Mouse (Mus musculus) macrophage (primary cell): ENCODE data around the gene Gys1. TPM values are rescaled to one million over a fixed set of nuclear protein-coding genes. Genes with fewer than 3 reads are reported as not detected.
A peak's percentile ranks its signal among the peaks of the same experiment; 100 is the strongest.

Experiments
- H3K27ac ChIP-seq: fragments of 350-480 bp; formaldehyde crosslinking; 2 replicates; pipeline ENCODE4 v1.9.0; 2021
- H3K36me3 ChIP-seq: fragments of 350-480 bp; formaldehyde crosslinking; 2 replicates; pipeline ENCODE4 v1.9.0; 2021; ENCODE audit errors: inconsistent target
- H3K4me3 ChIP-seq: fragments of 350-480 bp; formaldehyde crosslinking; 2 replicates; pipeline ENCODE4 v1.9.0; 2021; ENCODE audit errors: inconsistent target
- H3K79me2 ChIP-seq: fragments of 350-480 bp; formaldehyde crosslinking; 2 replicates; pipeline ENCODE4 v1.9.0; 2021; ENCODE audit errors: inconsistent target
- WGBS: methylation state at CpG from one replicate; pipeline ENCODE4 v1.1.7; 2026; ENCODE audit warnings: inconsistent platforms; ENCODE audit not compliant: missing documents; 5-methylcytosine and 5-hydroxymethylcytosine counted together
- polyA plus RNA-seq: library from polyadenylated mRNA; stranded (reverse); fragments of 250-400 nt; gene quantifications from 3 replicates; pipeline ENCODE4 v1.2.4, GENCODE M21; 2018; ENCODE audit warnings: inconsistent platforms

Gene Gys1
- polyA plus RNA-seq, 1 experiment from 2014 or later, result 7.3 TPM

DNA sequence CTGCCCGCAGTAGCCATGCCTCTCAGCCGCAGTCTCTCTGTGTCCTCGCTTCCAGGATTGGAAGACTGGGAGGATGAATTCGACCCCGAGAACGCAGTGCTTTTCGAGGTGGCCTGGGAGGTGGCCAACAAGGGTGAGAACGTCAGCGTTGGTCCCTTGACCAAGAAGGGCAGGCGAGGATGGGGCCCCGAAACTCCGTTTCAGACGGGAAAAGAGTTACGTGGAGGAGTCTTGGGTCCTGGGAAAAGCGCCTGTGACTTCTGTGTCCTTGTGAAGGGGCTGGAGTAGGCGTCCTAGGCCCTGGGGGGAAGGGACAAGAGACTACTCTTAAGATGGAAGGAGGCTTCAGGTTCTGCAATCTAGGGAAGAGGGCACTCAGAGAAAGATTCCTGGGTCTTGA, 394 bp downstream of the Gys1 start:
- Histone ChIP-seq H3K4me3 (peak overlapping the region; percentile 86), H3K79me2 (peaks cover 39% of the 10 kb centered on the region), H3K27ac (peak overlapping the region; percentile 57), H3K36me3 (no peaks in the 10 kb centered on the region)
- 2% methylated on average over 16 of the region's 16 CpGs for WGBS

DNA sequence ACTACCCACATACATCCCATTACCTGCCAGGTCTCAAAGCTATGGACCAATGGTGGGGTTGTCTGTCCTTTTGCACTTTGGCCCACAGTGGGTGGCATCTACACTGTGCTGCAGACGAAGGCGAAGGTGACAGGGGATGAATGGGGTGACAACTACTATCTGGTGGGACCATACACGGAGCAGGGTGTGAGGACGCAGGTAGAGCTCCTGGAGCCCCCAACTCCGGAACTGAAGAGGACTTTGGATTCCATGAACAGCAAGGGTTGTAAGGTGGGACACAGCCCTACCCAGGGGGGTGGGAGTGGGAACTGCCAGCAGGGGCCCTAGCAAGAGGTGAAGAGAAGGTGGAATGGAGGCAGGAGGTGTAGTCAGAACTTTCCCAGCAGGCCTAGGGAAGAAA, 1.8 kb downstream of the Gys1 start:
- 98% methylated on average over 5 of the region's 5 CpGs for WGBS
- no peak overlapping the region for H3K27ac ChIP-seq
- peaks cover 25% of the 10 kb centered on the region for H3K79me2 ChIP-seq
- no peaks in the 10 kb centered on the region for H3K36me3 ChIP-seq
- H3K4me3 ChIP-seq, result no peak overlapping the region

DNA sequence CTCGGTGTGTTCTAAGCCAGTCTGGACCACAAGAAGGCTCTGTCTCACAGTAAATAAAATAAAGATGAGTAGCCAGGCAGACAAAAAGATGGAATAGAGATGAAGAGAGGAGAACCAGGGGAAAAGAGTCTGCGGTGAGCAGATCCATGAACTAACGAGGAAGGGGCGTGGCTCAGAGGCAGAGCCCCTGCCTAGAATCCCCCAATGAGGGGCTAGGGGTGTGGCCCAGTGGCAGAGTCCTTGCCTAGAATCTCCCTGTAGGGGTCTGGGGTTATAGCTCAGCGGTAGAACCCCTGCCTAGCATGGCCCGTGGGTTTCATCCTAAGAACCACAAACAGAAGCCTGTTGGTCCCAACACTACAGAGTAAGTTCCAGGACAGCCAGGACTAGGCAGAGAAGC, 2.4 kb downstream of the Gys1 start:
- 87% methylated on average over 6 of the region's 6 CpGs for WGBS
- Histone ChIP-seq H3K27ac (no peak overlapping the region), H3K4me3 (no peak overlapping the region), H3K79me2 (peaks cover 19% of the 10 kb centered on the region), H3K36me3 (no peaks in the 10 kb centered on the region)

DNA sequence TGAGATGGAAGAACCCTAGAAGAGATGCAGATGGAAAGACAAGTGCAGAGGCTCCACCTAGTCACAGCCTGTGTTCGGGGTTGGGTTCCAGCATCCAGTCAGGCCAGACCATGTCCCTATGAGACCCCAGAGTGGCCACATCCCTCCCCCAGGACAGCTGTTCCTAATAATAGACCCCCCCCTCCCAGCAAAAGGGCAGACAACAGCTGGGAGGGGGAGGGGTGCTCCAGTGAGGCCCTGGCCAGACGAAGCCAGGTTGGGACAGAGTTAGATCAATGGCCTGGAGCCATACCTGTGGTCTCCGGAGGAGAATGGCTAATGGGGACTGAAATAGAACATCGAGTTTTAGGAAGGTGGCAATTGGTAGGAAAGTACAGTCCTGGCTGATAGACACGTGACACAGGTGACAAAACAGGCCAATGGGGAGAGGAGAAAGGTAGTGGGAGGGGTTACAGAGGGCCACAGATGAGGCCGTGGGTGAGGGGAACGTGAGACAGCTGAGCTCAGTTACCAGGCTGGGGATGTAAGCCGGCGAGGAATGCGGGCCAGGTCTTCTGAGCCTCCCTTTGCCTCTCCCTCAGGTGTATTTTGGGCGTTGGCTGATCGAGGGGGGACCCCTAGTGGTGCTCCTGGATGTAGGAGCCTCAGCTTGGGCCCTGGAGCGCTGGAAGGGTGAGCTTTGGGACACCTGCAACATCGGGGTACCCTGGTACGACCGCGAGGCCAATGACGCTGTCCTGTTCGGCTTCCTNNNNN, 3.1 kb downstream of the Gys1 start, which contains the start of gene Ruvbl2:
Ruvbl2 (minus strand) TSS at position 576 of the 756 bp plus-strand sequence.
- Histone ChIP-seq H3K36me3 (no peaks in the 10 kb centered on the region), H3K79me2 (peaks cover 12% of the 10 kb centered on the region), H3K27ac (no peak within 1 kb of the TSS), H3K4me3 (no peak within 1 kb of the TSS)
- WGBS, result 81% methylated on average over 19 of the region's 19 CpGs

DNA sequence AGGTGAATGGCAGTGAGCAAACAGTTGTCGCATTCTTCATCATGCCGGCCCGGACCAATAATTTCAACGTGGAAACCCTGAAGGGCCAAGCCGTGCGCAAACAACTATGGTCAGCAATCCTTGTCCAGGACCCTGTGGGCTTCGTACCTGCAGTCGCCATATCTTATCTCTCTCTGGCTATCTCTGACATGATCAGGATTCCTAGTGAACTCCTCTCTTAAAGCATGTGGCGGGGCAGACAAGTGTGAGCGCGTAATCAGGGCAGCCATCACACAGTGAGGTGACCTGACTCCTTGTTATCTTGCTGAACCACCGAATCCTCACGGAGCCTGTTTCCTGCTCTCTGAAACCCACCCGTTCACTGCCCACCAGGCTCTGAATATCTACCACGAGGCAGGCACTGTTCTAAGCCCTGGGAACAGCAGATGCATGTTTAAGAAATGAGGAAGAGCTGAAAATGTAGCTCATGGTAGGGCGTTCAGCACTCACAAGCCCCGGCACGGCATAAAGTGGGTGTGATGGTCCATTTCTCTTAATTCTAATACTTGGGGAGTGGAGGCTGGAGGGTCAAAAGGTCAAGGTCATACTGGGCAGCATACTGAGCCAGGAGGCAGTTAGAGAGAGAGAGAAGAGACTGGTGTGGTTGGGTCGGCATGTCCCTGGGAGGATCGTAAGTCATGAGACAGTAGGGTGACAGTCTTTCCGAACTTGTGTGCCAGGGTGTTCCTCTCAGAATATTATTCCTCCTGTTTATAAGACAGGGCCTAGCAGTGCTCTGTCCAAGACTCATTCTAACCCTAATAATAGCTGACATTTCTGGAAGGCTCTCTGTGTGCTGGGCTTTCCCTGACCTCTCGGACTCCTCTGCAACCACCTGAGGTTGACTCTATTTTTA, 9.1 kb downstream of the Gys1 start:
- H3K36me3 ChIP-seq, result no peaks in the 10 kb centered on the region
- WGBS, result 88% methylated on average over 22 of the region's 22 CpGs

DNA sequence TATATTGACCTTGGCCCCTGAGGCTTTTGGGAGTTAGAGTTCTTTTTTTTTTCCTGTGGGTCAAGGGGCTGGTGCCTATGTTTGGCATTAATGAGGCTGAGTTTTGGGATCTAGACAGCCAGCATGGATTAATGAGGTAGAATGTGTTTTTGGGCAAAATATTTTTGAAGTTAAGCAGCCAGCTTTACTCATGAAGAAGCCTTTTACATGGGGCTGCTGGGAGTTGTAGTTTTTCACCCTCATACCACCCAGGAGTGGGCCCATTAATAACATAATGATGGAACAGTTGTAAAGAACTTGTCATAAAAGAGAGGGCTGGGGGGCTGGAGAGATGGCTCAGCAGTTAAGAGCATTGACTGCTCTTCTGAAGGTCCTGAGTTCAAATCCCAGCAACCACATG, 11.9 kb downstream of the Gys1 start:
- Histone ChIP-seq H3K36me3 (no peaks in the 10 kb centered on the region), H3K4me3 (no peak overlapping the region), H3K27ac (no peak overlapping the region), H3K79me2 (no peaks in the 10 kb centered on the region)

More for the DNA sequence above, 9.1 kb downstream of the Gys1 start:
- H3K4me3 ChIP-seq, result no peak overlapping the region
- no peaks in the 10 kb centered on the region for H3K79me2 ChIP-seq
- no peak overlapping the region for H3K27ac ChIP-seq

DNA sequence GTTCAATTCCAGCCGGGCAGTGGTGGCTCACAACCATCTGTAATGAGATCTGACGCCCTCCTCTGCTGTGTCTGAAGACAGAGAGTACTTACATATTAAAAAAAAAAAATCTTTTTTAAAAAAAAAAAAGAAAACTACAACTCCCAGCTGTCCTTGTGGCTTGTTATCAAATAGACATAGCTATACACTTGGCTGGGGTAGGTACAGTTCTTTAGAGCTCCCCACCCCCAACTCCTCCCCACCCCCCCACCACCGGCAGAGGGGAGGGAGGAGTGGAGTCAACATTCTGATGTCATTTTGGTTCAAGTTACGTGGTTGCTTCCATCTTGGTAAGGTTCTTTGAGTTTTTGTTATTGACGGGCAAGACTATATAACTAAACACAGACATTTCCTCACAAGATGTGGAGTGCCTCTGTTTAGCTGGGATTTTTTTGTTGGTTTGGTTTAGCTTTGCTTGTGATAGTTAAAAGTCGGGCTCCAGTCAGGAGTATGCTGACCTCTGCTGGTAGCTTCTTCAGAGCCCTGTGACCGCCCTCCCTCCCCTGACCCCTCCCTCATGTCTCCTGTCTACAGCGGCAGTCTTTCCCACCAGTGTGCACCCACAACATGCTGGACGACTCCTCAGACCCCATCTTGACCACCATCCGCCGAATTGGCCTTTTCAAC, 12.8 kb downstream of the Gys1 start:
- Histone ChIP-seq H3K79me2 (no peaks in the 10 kb centered on the region), H3K4me3 (no peak overlapping the region), H3K27ac (no peak overlapping the region), H3K36me3 (no peaks in the 10 kb centered on the region)
- 68% methylated on average over 11 of the region's 11 CpGs for WGBS

DNA sequence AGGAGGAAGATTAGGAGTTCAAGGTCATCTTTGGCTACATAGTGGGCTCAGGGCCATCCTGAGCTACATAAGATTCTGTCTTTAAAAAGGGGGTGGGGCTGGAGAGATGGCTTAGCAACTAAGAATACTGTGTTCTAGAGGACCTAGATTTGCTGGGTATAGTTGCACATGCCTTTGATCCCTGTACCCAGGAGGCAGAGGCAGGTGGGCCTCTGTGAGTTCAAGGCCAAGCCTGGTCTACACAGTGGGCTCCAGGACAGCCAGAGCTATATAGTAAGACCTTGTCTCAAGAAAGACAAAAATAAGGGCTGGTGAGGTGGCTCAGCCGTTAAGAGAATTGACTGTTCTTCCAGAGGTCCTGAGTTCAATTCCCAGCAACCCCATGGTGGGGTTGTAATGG, 15.3 kb downstream of the Gys1 start:
- Histone ChIP-seq H3K36me3 (no peaks in the 10 kb centered on the region), H3K4me3 (no peak overlapping the region), H3K27ac (no peak overlapping the region), H3K79me2 (no peaks in the 10 kb centered on the region)
- WGBS, result no CpG with 5 or more reads among the region's 1 CpGs

DNA sequence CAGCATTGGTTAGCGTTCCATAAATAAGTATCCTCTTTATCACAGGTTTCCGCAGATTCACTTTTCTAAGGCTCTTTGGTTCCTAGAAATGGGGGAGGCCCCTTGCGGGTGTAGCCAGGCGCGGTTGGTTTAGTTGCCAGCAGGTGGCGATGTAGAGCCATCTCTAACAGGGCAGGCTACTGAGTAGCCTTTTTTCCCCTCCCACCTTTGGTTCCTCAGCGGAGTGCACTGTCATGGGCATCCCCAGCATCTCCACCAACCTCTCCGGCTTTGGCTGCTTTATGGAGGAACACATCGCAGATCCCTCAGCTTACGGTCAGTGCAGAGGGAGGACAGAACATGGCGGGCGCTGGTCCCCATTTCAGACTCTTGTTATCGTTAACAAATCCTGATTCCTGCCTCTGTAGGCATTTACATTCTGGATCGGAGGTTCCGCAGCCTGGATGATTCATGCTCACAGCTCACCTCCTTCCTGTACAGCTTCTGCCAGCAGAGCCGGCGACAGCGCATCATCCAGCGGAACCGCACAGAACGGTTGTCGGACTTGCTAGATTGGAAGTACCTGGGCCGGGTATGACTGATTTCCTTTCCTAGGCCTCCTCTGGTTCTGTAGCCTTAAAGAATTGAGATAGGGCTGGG, 16.8 kb downstream of the Gys1 start:
- Histone ChIP-seq H3K36me3 (no peaks in the 10 kb centered on the region), H3K4me3 (no peak overlapping the region), H3K79me2 (no peaks in the 10 kb centered on the region), H3K27ac (no peak overlapping the region)
- WGBS, result 60% methylated on average over 21 of the region's 23 CpGs

DNA sequence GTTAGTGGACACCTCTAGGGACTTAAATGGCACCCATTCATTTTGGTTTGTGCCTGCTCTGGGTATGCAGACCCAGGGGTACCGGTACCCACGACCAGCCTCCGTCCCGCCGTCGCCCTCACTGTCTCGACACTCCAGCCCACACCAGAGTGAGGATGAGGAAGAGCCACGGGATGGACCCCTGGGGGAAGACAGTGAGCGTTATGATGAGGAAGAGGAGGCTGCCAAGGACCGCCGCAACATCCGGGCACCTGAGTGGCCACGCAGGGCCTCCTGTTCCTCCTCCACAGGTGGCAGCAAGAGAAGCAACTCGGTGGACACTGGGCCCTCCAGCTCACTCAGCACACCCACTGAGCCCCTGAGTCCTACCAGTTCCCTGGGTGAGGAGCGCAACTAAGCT, 20.3 kb downstream of the Gys1 start:
- Histone ChIP-seq H3K27ac (no peak overlapping the region), H3K79me2 (peaks cover 23% of the 10 kb centered on the region), H3K4me3 (no peak overlapping the region), H3K36me3 (no peaks in the 10 kb centered on the region)
- 93% methylated on average over 15 of the region's 15 CpGs for WGBS

DNA sequence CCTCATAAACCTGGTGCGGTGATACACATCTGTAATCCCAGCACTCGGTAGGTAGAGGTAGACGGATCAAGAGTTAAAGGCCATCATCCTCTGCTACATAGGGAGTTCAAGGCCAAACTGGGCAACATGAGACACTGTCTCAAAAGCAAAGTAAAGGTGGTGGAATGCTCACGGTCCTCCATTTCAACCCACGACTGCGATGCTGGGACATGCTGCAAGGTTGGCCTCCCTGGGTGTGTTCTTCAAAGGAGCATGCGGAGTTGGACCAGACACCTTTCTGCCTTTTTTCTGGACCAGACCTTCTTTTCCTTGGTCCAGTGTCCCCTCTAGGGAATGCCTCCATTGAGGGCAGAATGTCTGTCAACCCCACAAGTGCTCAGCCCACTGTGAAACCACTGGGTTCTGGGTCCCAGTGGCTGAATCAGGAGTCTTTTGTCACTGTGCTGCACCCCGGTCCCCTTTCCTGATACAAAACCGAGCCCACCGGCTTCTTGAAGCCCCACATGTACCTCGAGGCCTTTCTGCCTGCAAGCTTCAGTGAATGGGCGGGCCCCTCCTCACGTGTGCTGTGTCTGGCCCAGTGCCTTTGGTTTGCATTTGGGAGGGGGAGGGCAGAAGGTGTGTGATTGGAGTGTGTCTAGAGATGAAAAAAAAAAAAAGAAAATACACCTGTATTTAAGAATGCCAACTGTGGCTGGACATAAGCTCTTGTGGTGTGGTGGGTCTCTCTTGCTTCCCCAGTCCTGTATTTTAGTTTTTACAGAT, 21.5 kb downstream of the Gys1 start:
- WGBS, result 83% methylated on average over 13 of the region's 13 CpGs
- Histone ChIP-seq H3K27ac (peak overlapping the region; percentile 96), H3K36me3 (no peaks in the 10 kb centered on the region), H3K4me3 (peak overlapping the region; percentile 99; the same call in 1 of the 2 replicates), H3K79me2 (peaks cover 32% of the 10 kb centered on the region)

DNA sequence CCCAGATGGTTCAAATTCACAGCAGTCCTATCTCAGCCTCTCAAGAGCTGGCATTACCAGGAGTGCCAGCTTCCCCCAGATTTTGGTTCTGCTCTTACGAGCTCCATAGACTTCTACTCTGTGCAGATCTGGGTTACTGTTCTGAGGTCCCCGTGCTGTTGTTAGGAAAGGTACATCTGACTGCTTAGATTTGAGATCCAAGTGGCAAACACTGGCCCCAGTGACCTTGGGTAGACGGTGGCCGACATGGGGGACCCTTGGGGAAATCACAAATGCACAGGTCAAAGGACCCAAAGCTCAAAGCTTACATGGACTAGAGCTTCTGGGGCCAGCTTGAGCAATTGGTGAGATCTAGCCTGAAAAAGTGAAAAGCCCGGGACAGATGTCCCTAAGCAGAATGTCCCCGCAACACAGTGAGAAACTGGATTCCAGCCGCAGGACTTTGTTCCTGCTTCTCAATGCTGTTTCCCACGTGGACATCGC, 22.1 kb downstream of the Gys1 start:
- Histone ChIP-seq H3K79me2 (peaks cover 36% of the 10 kb centered on the region), H3K4me3 (peak overlapping the region; percentile 99), H3K27ac (peak overlapping the region; percentile 96), H3K36me3 (peaks cover 3% of the 10 kb centered on the region; the same call in 1 of the 2 replicates)
- WGBS, result 42% methylated on average over 9 of the region's 9 CpGs

DNA sequence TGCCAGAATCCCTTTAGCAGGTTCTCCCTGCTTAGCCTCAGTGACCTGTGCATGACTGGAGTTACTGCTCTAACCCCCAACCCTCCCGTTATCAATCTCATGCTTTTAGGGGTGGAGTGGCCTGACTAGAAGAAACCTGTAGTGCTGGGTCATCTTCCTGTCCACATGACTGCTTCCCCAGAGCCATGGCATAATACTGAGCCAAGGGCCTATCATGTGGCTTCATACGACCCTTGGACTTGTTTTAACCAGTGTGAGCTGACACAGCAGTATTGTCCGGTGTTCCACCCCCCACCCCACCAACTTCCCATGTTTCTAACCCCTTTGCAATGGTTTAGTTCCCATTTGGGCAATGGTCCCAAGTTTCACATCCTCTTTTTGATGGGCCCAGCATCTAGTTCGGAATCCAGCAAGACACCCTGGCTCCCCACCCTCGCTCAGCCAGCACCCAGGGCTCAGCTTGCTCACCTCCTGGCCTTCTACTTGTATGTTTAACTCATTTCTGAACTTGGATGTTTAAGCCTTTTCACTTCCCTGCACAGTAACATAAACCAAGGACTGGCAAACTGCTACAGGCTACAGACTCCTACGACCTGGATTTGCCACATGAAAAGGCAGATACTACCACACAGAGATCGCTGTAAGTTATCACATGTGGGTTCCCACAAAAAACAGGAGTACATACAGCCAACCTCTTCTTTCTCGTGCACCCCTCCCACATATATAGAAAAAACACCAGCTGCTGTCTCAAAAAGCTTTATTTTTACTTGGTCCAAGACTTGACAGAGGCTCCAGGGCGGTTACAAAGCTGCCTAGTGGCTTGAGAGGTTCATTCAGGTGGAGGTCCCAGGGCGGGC, 22.8 kb downstream of the Gys1 start:
- peaks cover 43% of the 10 kb centered on the region for H3K79me2 ChIP-seq
- H3K4me3 ChIP-seq, result peak overlapping the region; percentile 99
- peak overlapping the region; percentile 96 for H3K27ac ChIP-seq
- WGBS, result 1% methylated on average over 7 of the region's 10 CpGs
- peaks cover 10% of the 10 kb centered on the region; the same call in 1 of the 2 replicates for H3K36me3 ChIP-seq
